Mouse (Mus musculus) midbrain, embryonic 11.5 days (tissue): Measurements from ENCODE around the gene Plcg2. TPM values are rescaled to one million over a fixed set of nuclear protein-coding genes. Genes with fewer than 3 reads are reported as not detected.

Experiments used
- ATAC-seq: fragments of 200-750 bp; cut with Nextera tagmentation; 2 replicates; pipeline ENCODE4 v1.8.0; 2017; ENCODE audit warnings: moderate TSS enrichment, moderate library complexity; ENCODE audit not compliant: low FRiP score
- DNase-seq: peaks from one replicate; pipeline ENCODE4 v3.0.0; 2015; ENCODE audit warnings: low spot score; ENCODE audit errors: missing footprints
- H3K27ac ChIP-seq: fragments of 300-500 bp; sonication (generic); 2 replicates; pipeline ENCODE4 v1.5.1; 2014; ENCODE audit warnings: low read depth, low read length
- H3K27me3 ChIP-seq: fragments of 300-500 bp; sonication (generic); 2 replicates; pipeline ENCODE4 v1.6.1; 2014; ENCODE audit warnings: mild to moderate bottlenecking, low read length, moderate library complexity, mixed read lengths; ENCODE audit not compliant: control insufficient read depth, insufficient read depth
- H3K36me3 ChIP-seq: fragments of 300-500 bp; sonication (generic); 2 replicates; pipeline ENCODE4 v1.6.1; 2014; ENCODE audit warnings: mild to moderate bottlenecking, low read length, moderate library complexity, mixed read lengths; ENCODE audit not compliant: control insufficient read depth, insufficient read depth
- H3K4me1 ChIP-seq: fragments of 300-500 bp; sonication (generic); 2 replicates; pipeline ENCODE4 v1.6.1; 2014; ENCODE audit warnings: low read length; ENCODE audit not compliant: control insufficient read depth, insufficient read depth
- H3K4me2 ChIP-seq: fragments of 300-500 bp; sonication (generic); 2 replicates; pipeline ENCODE4 v1.6.1; 2014; ENCODE audit warnings: mild to moderate bottlenecking, moderate library complexity
- H3K4me3 ChIP-seq: fragments of 300-500 bp; sonication (generic); 2 replicates; pipeline ENCODE4 v1.5.1; 2014; ENCODE audit warnings: low read depth, low read length
- H3K9ac ChIP-seq: fragments of 300-500 bp; sonication (generic); 2 replicates; pipeline ENCODE4 v1.6.1; 2014; ENCODE audit warnings: low read length
- H3K9me3 ChIP-seq: fragments of 300-500 bp; sonication (generic); 2 replicates; pipeline ENCODE4 v1.6.1; 2016; ENCODE audit warnings: low read length; ENCODE audit not compliant: control insufficient read depth
- WGBS: fragments of 180-500 bp; shearing (Covaris S2); extraction: QIAGEN DNeasy Blood & Tissue Kit; methylation state at CpG from one replicate; pipeline ENCODE4 v1.1.7; 2014; 5-methylcytosine and 5-hydroxymethylcytosine counted together
- polyA plus RNA-seq: library from polyadenylated mRNA; unstranded; fragments of >200 nt; fragmentation: Nextera tagmentation; extraction: Ambion mirVana; gene quantifications from 2 replicates; pipeline ENCODE4 v1.2.1, GENCODE M21; 2014

The Plcg2 gene
- polyA plus RNA-seq, 1 experiment from 2014 or later: 2.2 TPM

DNA sequence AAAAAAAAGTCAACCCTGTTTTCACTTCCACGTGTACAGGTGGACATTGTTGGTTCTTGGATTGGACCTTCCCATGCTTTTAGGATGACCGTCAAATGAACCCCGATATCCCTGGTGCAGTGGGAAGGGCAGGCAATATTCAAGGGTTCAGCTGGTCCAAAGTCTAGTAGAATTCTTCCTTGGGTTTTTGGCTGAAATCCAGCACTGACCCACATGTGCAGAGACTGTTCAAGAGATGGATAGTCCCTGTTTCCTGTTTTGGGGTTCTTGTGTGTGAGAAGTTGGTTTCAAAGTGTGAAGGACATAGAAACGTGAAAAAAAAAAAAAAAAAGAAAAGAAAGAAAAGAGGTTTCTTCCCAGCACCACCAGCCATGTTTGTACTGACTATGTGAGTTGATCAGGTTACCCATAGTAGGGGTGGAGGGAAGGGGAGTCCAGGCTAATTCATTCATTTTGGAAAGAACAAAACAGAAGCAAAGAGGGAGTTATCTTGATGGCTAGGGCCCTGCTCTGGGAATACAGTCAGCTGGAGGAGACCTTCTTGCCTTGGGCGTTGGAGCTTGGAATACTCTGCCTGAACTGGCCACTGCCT lies 2.2 kb downstream of the Plcg2 start:
- Histone ChIP-seq H3K9me3 (no peaks in the 10 kb centered on the region), H3K27ac (no peak overlapping the region), H3K36me3 (no peaks in the 10 kb centered on the region), H3K9ac (no peak overlapping the region), H3K4me2 (no peak overlapping the region), H3K4me1 (peaks cover 14% of the 10 kb centered on the region; the same call in 1 of the 2 replicates), H3K27me3 (peaks cover 17% of the 10 kb centered on the region), H3K4me3 (no peak overlapping the region)
- 84% methylated on average over 5 of the region's 5 CpGs for WGBS
- ATAC-seq: no peak
- DNase-seq: peak; percentile 44

DNA sequence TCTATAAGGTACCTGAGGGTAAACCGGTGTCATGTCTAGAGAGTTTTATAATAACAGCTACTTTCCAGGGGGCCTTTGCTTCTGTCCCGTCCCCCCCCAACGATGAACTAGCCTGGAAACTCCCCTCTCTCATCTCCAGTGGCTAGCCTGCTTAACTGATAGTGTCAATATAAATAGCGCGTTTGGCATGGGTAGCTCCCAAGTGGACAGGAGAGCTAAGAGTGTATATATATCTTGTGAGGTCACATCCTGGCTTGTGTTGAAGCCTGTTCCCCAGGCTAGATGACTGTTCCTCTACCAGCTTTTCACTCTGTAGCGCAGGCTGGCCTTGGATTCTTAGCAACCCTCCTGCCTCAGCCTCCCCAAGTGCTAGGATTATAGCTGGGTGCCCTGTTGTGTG lies 3.2 kb downstream of the Plcg2 start:
- ATAC-seq: no peak
- Histone ChIP-seq H3K4me1 (peaks cover 14% of the 10 kb centered on the region; the same call in 1 of the 2 replicates), H3K9me3 (no peaks in the 10 kb centered on the region), H3K9ac (no peak overlapping the region), H3K4me2 (no peak overlapping the region), H3K4me3 (no peak overlapping the region), H3K27me3 (peaks cover 17% of the 10 kb centered on the region), H3K27ac (no peak overlapping the region), H3K36me3 (no peaks in the 10 kb centered on the region)
- DNase-seq: no peak
- WGBS: 94% methylated on average over 6 of the region's 6 CpGs

DNA sequence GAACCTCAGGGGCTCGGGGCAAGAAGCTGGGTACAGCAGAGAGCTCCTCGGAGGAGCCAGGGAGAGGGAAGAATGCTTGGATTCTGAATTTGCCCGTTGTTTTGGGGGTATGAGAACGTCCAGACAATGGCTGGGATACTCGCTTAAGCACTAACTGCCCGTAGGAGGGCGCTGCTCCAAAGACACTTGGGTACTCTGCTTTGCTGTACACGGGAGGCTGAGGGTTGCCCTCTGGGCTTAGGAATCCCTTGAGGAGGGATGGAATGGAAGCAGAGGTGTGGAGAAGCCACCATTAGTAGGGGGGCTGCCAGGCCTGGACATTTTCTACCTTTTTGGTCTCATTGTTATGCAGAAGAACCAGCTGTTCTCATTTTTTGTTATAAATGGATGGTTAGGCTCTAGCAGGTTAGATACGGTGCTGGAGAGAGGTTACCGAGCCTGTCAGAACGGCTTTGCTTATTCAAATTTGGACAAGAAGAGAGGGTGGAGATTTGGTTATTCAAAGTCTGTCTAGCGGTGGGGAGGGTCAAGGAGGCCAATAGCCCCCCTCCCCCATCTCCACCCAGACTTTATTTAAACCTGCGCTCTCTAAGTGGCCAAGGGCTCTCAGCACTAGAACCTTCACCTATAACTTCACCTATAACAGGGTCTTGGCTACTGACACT lies 5.4 kb downstream of the Plcg2 start:
- WGBS: 56% methylated on average over 13 of the region's 13 CpGs
- H3K36me3 ChIP-seq: no peaks in the 10 kb centered on the region

DNA sequence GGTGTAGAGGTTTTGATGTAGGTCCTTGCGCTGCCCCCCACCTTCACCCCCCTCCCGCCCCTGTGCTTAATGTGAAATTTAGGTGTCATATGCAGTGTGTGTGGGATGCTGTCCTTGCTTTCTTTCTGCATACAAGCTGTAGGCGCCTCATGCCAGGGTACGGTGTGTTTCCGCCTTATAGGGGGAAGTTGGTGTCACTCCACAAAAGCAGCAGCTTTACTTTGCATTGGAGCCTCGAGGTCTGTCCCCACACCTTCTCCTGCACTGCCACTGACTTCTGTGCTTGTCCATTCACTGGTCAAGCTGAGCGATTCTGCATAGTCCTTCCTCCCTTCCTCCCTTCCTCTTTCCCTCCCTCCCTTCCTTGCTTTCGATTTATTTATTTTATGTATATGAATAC lies 9.6 kb downstream of the Plcg2 start:
- ATAC-seq (no peak), DNase-seq (no peak)
- H3K9me3 ChIP-seq: no peaks in the 10 kb centered on the region; the same call in 1 of the 2 replicates
- H3K4me1 ChIP-seq: peaks cover 3% of the 10 kb centered on the region; the same call in 1 of the 2 replicates
- H3K27me3 ChIP-seq: no peaks in the 10 kb centered on the region
- H3K36me3 ChIP-seq: no peaks in the 10 kb centered on the region
- 89% methylated on average over 8 of the region's 8 CpGs for WGBS
- no peak overlapping the region for H3K4me3 ChIP-seq
- no peak overlapping the region for H3K27ac ChIP-seq
- H3K9ac ChIP-seq: no peak overlapping the region
- no peak overlapping the region for H3K4me2 ChIP-seq

More for the DNA sequence above, 5.4 kb downstream of the Plcg2 start:
- H3K27ac ChIP-seq: no peak overlapping the region
- H3K9me3 ChIP-seq: no peaks in the 10 kb centered on the region
- peaks cover 7% of the 10 kb centered on the region; the same call in 1 of the 2 replicates for H3K4me1 ChIP-seq
- peaks cover 9% of the 10 kb centered on the region; the same call in 1 of the 2 replicates for H3K27me3 ChIP-seq
- DNase-seq: peak; percentile 33
- no peak overlapping the region for H3K9ac ChIP-seq
- H3K4me2 ChIP-seq: no peak overlapping the region
- H3K4me3 ChIP-seq: no peak overlapping the region
- no peak for ATAC-seq

DNA sequence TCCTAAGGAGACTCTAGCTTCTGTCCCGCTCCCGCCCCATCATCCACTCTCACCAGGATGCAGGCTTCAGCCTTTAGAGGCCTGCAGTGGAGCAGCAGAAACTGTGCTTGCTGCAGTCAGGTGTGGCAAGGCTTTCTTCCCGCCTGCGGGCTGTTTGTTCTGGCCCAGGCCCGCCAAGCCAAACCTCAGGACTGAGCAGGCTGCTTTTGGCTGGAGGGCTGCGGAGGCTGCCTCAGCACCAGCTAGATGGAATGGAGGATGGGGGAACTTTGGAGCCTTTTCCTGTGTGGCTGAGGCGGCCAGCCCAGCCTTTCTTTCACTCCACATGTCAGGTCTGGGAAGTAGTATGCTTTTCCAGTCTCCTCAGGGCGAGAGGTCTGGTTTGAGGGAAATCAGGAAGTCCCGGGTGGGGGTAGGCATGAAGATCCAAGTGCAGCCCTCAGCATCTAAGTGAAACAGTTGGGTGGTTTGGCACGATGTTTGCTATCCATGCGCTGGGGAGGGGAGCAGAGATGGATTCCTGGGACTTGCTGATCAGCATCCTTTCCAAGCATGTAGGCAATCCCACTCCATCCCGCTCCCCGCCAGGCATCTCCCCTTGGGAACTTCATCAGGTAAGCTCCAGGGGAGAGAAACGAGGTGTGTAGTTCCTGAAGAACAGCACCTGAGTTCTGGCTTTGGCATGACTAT lies 18.9 kb downstream of the Plcg2 start:
- H3K9ac ChIP-seq: no peak overlapping the region
- H3K36me3 ChIP-seq: no peaks in the 10 kb centered on the region
- H3K27ac ChIP-seq: no peak overlapping the region
- H3K4me3 ChIP-seq: no peak overlapping the region
- H3K4me1 ChIP-seq: no peaks in the 10 kb centered on the region
- H3K9me3 ChIP-seq: no peaks in the 10 kb centered on the region
- no peak overlapping the region for H3K4me2 ChIP-seq
- WGBS: 72% methylated on average over 14 of the region's 14 CpGs
- no peak for ATAC-seq
- peak; percentile 54 for DNase-seq
- H3K27me3 ChIP-seq: no peaks in the 10 kb centered on the region

DNA sequence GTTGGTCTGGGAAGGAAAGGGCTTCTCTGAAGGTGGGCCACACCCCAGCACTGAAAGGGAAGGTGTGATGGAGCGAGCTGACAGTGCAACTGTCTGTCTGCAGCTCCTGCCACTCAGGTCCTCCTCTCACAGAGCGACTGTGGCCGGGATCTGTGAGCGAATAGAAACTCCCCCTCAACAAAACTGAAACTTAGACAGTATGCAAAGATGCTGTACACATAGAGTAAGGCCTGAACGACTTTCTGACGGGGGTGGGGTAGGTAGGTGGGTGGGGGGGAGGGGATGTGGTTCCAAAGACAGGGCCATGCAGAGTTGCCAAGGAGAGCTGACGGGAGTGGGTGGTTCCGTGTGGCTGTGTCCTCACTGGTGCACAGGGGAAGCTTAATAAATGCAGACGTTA lies 19.8 kb downstream of the Plcg2 start:
- H3K4me2 ChIP-seq: no peak overlapping the region
- no peak overlapping the region for H3K9ac ChIP-seq
- DNase-seq (no peak), ATAC-seq (no peak)
- no peaks in the 10 kb centered on the region for H3K9me3 ChIP-seq
- H3K27me3 ChIP-seq: no peaks in the 10 kb centered on the region
- no peaks in the 10 kb centered on the region for H3K36me3 ChIP-seq
- H3K4me1 ChIP-seq: no peaks in the 10 kb centered on the region
- WGBS: 86% methylated on average over 9 of the region's 9 CpGs
- H3K4me3 ChIP-seq: no peak overlapping the region
- H3K27ac ChIP-seq: no peak overlapping the region

DNA sequence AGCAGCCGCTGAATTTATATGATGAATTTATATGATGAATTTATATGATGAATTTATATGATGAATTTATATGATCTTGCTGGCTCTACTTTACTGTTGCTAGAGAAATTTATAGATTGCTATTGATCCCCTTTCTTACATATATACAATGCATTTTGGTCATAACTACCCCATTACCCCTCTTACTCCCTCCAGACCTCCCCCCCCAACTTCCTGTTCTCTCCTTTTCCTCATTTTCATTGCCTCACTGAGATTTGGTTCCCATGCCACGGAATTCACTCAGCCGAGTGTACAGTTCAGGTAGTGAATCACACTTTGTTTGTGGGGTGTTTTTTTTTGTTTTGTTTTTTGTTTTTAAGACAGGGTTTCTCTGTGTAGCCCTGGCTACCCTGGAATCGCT lies 20.8 kb downstream of the Plcg2 start:
- H3K4me1 ChIP-seq: no peaks in the 10 kb centered on the region
- 81% methylated on average over 4 of the region's 4 CpGs for WGBS
- no peaks in the 10 kb centered on the region for H3K27me3 ChIP-seq
- no peaks in the 10 kb centered on the region for H3K9me3 ChIP-seq
- no peaks in the 10 kb centered on the region for H3K36me3 ChIP-seq
- DNase-seq (peak; percentile 62), ATAC-seq (no peak)
- no peak overlapping the region for H3K4me3 ChIP-seq
- no peak overlapping the region for H3K4me2 ChIP-seq
- no peak overlapping the region for H3K27ac ChIP-seq
- no peak overlapping the region for H3K9ac ChIP-seq

DNA sequence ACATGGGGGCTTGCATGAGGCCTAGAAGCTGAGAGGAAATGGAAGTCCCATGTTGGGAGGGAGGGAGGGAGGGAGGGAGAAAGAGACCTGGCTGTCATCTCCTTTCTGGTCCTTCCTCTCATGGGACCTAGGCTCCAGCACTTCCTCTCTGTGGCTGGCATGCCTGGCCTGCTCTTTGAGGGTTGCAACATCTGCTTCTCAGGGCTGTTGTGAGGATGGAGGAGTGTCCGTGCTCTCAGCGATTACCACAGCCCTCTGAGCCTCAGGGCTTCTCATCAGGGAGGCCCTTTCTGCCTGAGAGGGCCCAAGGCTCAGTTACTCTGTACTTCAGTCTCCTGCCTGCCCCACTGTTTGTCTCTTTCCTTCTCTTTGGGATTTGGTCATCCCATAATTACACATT lies 28.1 kb downstream of the Plcg2 start:
- H3K4me2 ChIP-seq: no peak overlapping the region
- no peaks in the 10 kb centered on the region for H3K27me3 ChIP-seq
- 55% methylated on average over 2 of the region's 2 CpGs for WGBS
- H3K27ac ChIP-seq: no peak overlapping the region
- no peaks in the 10 kb centered on the region for H3K4me1 ChIP-seq
- no peak overlapping the region for H3K4me3 ChIP-seq
- H3K9me3 ChIP-seq: no peaks in the 10 kb centered on the region
- DNase-seq: peak; percentile 21
- H3K9ac ChIP-seq: no peak overlapping the region
- H3K36me3 ChIP-seq: no peaks in the 10 kb centered on the region
- no peak for ATAC-seq

DNA sequence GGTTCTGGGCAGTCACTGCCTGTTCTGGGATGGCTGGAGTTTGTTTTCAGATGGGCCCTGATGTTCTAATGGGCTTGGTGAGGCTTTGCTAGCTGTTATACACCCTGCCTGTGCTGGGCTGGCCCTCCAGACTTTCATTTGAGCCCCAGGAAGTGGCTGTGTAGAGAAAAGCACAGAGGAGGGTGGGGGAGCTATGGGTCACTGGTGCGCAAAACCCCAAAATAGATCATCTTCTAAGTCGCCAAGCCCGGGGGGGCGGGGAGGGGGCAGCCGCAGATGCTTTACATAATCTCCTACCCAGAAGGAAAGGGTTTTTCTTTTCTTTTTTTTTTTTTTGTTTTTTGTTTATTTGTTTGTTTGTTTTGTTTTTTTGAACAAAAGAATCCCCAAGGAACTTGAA lies 29.9 kb downstream of the Plcg2 start:
- H3K9ac ChIP-seq: no peak overlapping the region
- no peaks in the 10 kb centered on the region for H3K27me3 ChIP-seq
- no peaks in the 10 kb centered on the region for H3K9me3 ChIP-seq
- H3K4me3 ChIP-seq: no peak overlapping the region
- no peak overlapping the region for H3K27ac ChIP-seq
- no peak overlapping the region for H3K4me2 ChIP-seq
- H3K36me3 ChIP-seq: no peaks in the 10 kb centered on the region
- no peak for ATAC-seq
- peak; percentile 33 for DNase-seq
- H3K4me1 ChIP-seq: no peaks in the 10 kb centered on the region
- 74% methylated on average over 5 of the region's 5 CpGs for WGBS
